Mouse (Mus musculus): Measurements from ENCODE around the gene Zfyve28.

GRCm38 (mm10) chr5:34326875-34327576 is 38.8 kb upstream of the Zfyve28 start:
- TF ChIP-seq KAT2A (conservative IDR thresholded peaks at IDR 0.05; ENCODE audit: low read depth, low read length) (no peak), CTCF (IDR thresholded peaks at IDR 0.05 in 2 of 3, conservative IDR thresholded peaks at IDR 0.05 in 1 of 3; ENCODE audit: control insufficient read depth in 1 of 3, insufficient read depth in 1 of 3, low read depth in 2 of 3, low read length in 3 of 3, poor library complexity in 1 of 3, severe bottlenecking in 1 of 3) (no peak), POLR2AphosphoS2 (IDR thresholded peaks at IDR 0.05; ENCODE audit: low read length) (no peak), POLR2A (IDR thresholded peaks at IDR 0.05; ENCODE audit: control insufficient read depth in 1 of 2, insufficient read depth in 1 of 2, low read depth in 1 of 2, low read length in 2 of 2, poor library complexity in 1 of 2) (no peak), NELFE (IDR thresholded peaks at IDR 0.05; ENCODE audit: low read depth, low read length) (no peak), ELF1 (IDR thresholded peaks at IDR 0.05; ENCODE audit: low read depth, low read length) (no peak), MYC (IDR thresholded peaks at IDR 0.05; ENCODE audit: low read depth, low read length) (no peak), MAFK (IDR thresholded peaks at IDR 0.05; ENCODE audit: borderline replicate concordance, low read depth, low read length) (no peak), MEF2A (IDR thresholded peaks at IDR 0.05; ENCODE audit: extremely low read depth, insufficient replicate concordance, low read depth, low read length, poor library complexity, severe bottlenecking) (no peak), ZKSCAN1 (IDR thresholded peaks at IDR 0.05; ENCODE audit: low read depth, low read length) (no peak), USF1 (IDR thresholded peaks at IDR 0.05; ENCODE audit: low read depth, low read length) (no peak), GATA1 (IDR thresholded peaks at IDR 0.05; ENCODE audit: low read depth, low read length) (no peak), ZC3H11A (IDR thresholded peaks at IDR 0.05; ENCODE audit: low read depth, low read length) (no peak)

Measured in MEL (cell line).